Mouse (Mus musculus) ES-E14 (cell line): Measurements from ENCODE around the gene Olfr1359. TPM values are rescaled to one million over a fixed set of nuclear protein-coding genes. Genes with fewer than 3 reads are reported as not detected.
A peak's percentile ranks its signal among the peaks of the same experiment; 100 is the strongest.

Experiments used
- DNase-seq: peaks from one replicate; pipeline ENCODE4 v3.0.0-alpha.2; 2013; ENCODE audit warnings: low read depth, low spot score
- H3K27ac ChIP-seq: 2 replicates; pipeline ENCODE4 v1.5.1; 2012; ENCODE audit warnings: low read depth, mild to moderate bottlenecking, low read length, moderate library complexity, mixed read lengths; ENCODE audit not compliant: poor library complexity, insufficient read depth, severe bottlenecking
- H3K36me3 ChIP-seq: 2 replicates; pipeline ENCODE4 v1.6.1; 2012; ENCODE audit warnings: mild to moderate bottlenecking, low read length, moderate library complexity, mixed read lengths; ENCODE audit not compliant: control insufficient read depth, poor library complexity, insufficient read depth, severe bottlenecking
- H3K4me1 ChIP-seq, 2 experiments: fragments of 150-350 bp in 1 of 2; sonication (generic) in 1 of 2; 2 replicates each; pipeline ENCODE4 v1.6.1; 2012; ENCODE audit warnings: low read length in 2 of 2, mild to moderate bottlenecking in 1 of 2, mixed read lengths in 1 of 2; ENCODE audit not compliant: control insufficient read depth in 2 of 2, insufficient read depth in 2 of 2, poor library complexity in 1 of 2
- H3K4me3 ChIP-seq, 2 experiments: fragments of 150-350 bp in 1 of 2; sonication (generic) in 1 of 2; 2 replicates each; pipeline ENCODE4 v1.5.1; 2012; ENCODE audit warnings: low read length in 2 of 2, low read depth in 1 of 2, mild to moderate bottlenecking in 1 of 2, mixed read lengths in 1 of 2; ENCODE audit not compliant: insufficient read depth in 1 of 2, poor library complexity in 1 of 2, severe bottlenecking in 1 of 2
- H3K9ac ChIP-seq: 2 replicates; pipeline ENCODE4 v1.6.1; 2012; ENCODE audit warnings: low read depth, mild to moderate bottlenecking, low read length, mixed read lengths; ENCODE audit not compliant: poor library complexity, insufficient read depth, severe bottlenecking
- H3K9me3 ChIP-seq: fragments of 150-350 bp; sonication (generic); 2 replicates; pipeline ENCODE4 v1.6.1; 2012; ENCODE audit warnings: low read depth, mild to moderate bottlenecking, low read length; ENCODE audit not compliant: control insufficient read depth, insufficient read depth
- CHD2 ChIP-seq: IDR thresholded peaks from 2 replicates; pipeline ENCODE4 v1.6.1; 2014; ENCODE audit warnings: mild to moderate bottlenecking, low read depth, low read length, inconsistent platforms
- HCFC1 ChIP-seq: IDR thresholded peaks from 2 replicates; pipeline ENCODE4 v1.6.1; 2012; ENCODE audit warnings: low read length, inconsistent platforms, borderline replicate concordance; ENCODE audit not compliant: insufficient read depth
- MAFK ChIP-seq: IDR thresholded peaks from 2 replicates; pipeline ENCODE4 v1.6.1; 2014; ENCODE audit warnings: mild to moderate bottlenecking, low read depth, low read length, inconsistent platforms; ENCODE audit not compliant: insufficient read depth
- ZC3H11A ChIP-seq: IDR thresholded peaks from 2 replicates; pipeline ENCODE4 v1.6.1; 2012; ENCODE audit warnings: low read depth, mild to moderate bottlenecking, inconsistent platforms, low read length, borderline replicate concordance
- ZNF384 ChIP-seq: IDR thresholded peaks from 2 replicates; pipeline ENCODE4 v1.6.1; 2012; ENCODE audit warnings: low read depth, low read length, inconsistent platforms
- in situ Hi-C, 2 experiments: fragments of 600-800 bp; cut with MboI; formaldehyde crosslinking; loops; one replicate each; pipeline ENCODE4 v1.15.1; 2025; ENCODE audit warnings: low sequenced_read_pairs in 2 of 2, inconsistent platforms in 1 of 2; ENCODE audit not compliant: unreplicated experiment in 2 of 2
- total RNA-seq: library from RNA; depleted of rRNA; stranded (reverse); fragments of 300-350 nt; gene quantifications from 2 replicates; pipeline ENCODE4 v1.2.3, GENCODE M21; 2012

Gene Olfr1359
- total RNA-seq, 1 experiment = not detected

- in situ Hi-C loops = loop anchor here in 1 of 2 experiments (25.0 kb wide), 1 partner anchor 548 kb away; no protein-coding TSS in a partner anchor
- Histone ChIP-seq H3K9ac (peak overlapping the region; percentile 85), H3K9me3 (no peaks in the 10 kb centered on the region), H3K4me3 (peak overlapping the region; percentile 89 to 96), H3K36me3 (no peaks in the 10 kb centered on the region), H3K27ac (no peak overlapping the region), H3K4me1 (peaks cover 0 to 4% of the 10 kb centered on the region in 2 experiments; a peak in 1 of 4 replicates)
- DNase-seq = peak; percentile 82
- TF ChIP-seq ZNF384 (no peak), MAFK (peak; percentile 86), CHD2 (no peak), HCFC1 (no peak), ZC3H11A (no peak)
These were observed 12.3 kb downstream of the Olfr1359 start for GRCm38 (mm10) chr13:21710031-21710711.

- in situ Hi-C loops = loop anchor here in 1 of 2 experiments (25.0 kb wide), 1 partner anchor 549 kb away; no protein-coding TSS in a partner anchor
- Histone ChIP-seq H3K9me3 (no peaks in the 10 kb centered on the region), H3K27ac (no peak overlapping the region), H3K9ac (no peak overlapping the region; the same call in 1 of the 2 replicates), H3K36me3 (no peaks in the 10 kb centered on the region), H3K4me1 (peaks cover 0 to 4% of the 10 kb centered on the region in 2 experiments; a peak in 1 of 4 replicates), H3K4me3 (peak overlapping the region; percentile 73 to 89)
- DNase-seq = peak; percentile 40
- TF ChIP-seq HCFC1 (0 out of 2 replicates have a peak, but pooled peaks have one; percentile 24), MAFK (peak; percentile 83), ZNF384 (peak; percentile 67; the same call in 1 of the 2 replicates), ZC3H11A (no peak), CHD2 (no peak)
These were observed 13.1 kb downstream of the Olfr1359 start for GRCm38 (mm10) chr13:21710821-21711525.

- H3K9me3 ChIP-seq = no peaks in the 10 kb centered on the region
- no peak for TF ChIP-seq ZNF384
- no peak for TF ChIP-seq MAFK
- TF ChIP-seq ZC3H11A = no peak
- TF ChIP-seq CHD2 = no peak
- TF ChIP-seq HCFC1 = no peak
- no peak overlapping the region for H3K27ac ChIP-seq
- 0 out of 4 replicates have a peak, but pooled peaks cover 0 to 4% of the 10 kb centered on the region in 2 experiments for H3K4me1 ChIP-seq
- in situ Hi-C loops = loop anchor here in 1 of 2 experiments (25.0 kb wide), 1 partner anchor 549 kb away; no protein-coding TSS in a partner anchor
- no peak for DNase-seq
- H3K4me3 ChIP-seq = peak overlapping the region; percentile 73 to 89
- H3K9ac ChIP-seq = no peak overlapping the region
- no peaks in the 10 kb centered on the region for H3K36me3 ChIP-seq
These were observed 13.8 kb downstream of the Olfr1359 start for GRCm38 (mm10) chr13:21711698-21712097.

- H3K27ac ChIP-seq = no peak overlapping the region; the same call in 1 of the 2 replicates
- peak overlapping the region; percentile 65; the same call in 1 of the 2 replicates for H3K9ac ChIP-seq
- TF ChIP-seq MAFK (peak; percentile 31; the same call in 1 of the 2 replicates), HCFC1 (0 out of 2 replicates have a peak, but pooled peaks have one; percentile 18), ZNF384 (0 out of 2 replicates have a peak, but pooled peaks have one; percentile 42), ZC3H11A (0 out of 2 replicates have a peak, but pooled peaks have one; percentile 50), CHD2 (no peak)
- in situ Hi-C loops = loop anchor here in 1 of 2 experiments (25.0 kb wide), 1 partner anchor 552 kb away; no protein-coding TSS in a partner anchor
- no peaks in the 10 kb centered on the region for H3K36me3 ChIP-seq
- H3K9me3 ChIP-seq = no peaks in the 10 kb centered on the region
- peak overlapping the region; percentile 52 to 54; a peak in 3 of 4 replicates for H3K4me3 ChIP-seq
- DNase-seq = peak; percentile 48
- 0 out of 4 replicates have a peak, but pooled peaks cover 0 to under 1% of the 10 kb centered on the region in 2 experiments for H3K4me1 ChIP-seq
These were observed 16.8 kb downstream of the Olfr1359 start for GRCm38 (mm10) chr13:21714725-21715124.
